Mouse (Mus musculus) thymus, adult 2 months (tissue): ENCODE results near the gene Anks1.

ENCODE experiments used
- CTCF ChIP-seq: fragments of 200-500 bp; IDR thresholded peaks from 2 replicates; pipeline ENCODE4 v1.5.1; 2012; ENCODE audit warnings: mild to moderate bottlenecking, control low read depth, low read length, moderate library complexity, borderline replicate concordance; ENCODE audit not compliant: control insufficient read depth, poor library complexity, insufficient read depth; ENCODE audit errors: extremely low read depth
- POLR2A ChIP-seq: fragments of 200-500 bp; IDR thresholded peaks from 2 replicates; pipeline ENCODE4 v1.6.1; 2012; ENCODE audit warnings: mild to moderate bottlenecking, low read length, control low read depth, moderate library complexity; ENCODE audit not compliant: control insufficient read depth, poor library complexity, insufficient read depth; ENCODE audit errors: extremely low read depth

DNA sequence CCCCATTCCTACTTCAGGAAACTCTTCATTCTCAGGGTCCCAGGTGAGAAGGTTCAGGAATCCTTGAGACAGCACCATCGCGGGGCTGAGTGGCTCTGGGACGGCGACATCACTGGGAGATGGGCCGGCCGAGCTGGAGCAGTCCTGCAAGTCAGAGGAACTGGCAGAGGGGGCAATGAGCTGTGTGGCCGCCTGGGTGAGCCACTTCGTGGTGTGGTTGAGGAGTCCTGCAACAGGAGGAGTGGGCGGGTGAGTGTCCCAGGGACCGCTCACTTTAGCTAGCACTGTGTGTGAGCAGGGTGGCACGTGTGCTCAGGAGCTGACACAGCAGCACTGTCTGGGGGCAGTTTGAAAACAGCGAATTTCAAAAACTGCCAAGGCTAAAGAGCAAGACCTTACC lies 160.3 kb downstream of the Anks1 start:
- TF ChIP-seq POLR2A: no peak
- TF ChIP-seq CTCF: no peak
